Mouse (Mus musculus) forebrain, embryonic 11.5 days (tissue): ENCODE results near the gene Wfdc16. TPM values are rescaled to one million over a fixed set of nuclear protein-coding genes. Genes with fewer than 3 reads are reported as not detected.
"Not testable (repeated sequence)": the region's sequence is repeated elsewhere in the genome, so short reads cannot be mapped to it uniquely, and the experiment has no call there.

Experiments used
- ATAC-seq: fragments of 200-750 bp; cut with Nextera tagmentation; replicated peaks from 2 replicates; pipeline ENCODE4 v1.8.0; 2017; ENCODE audit warnings: moderate TSS enrichment; ENCODE audit not compliant: low FRiP score
- DNase-seq: peaks from one replicate; pipeline ENCODE4 v3.0.0-alpha.2; 2017; ENCODE audit warnings: low spot score
- H3K27ac ChIP-seq: fragments of 300-500 bp; sonication (generic); 2 replicates; pipeline ENCODE4 v1.5.1; 2014; ENCODE audit warnings: low read depth, low read length
- H3K27me3 ChIP-seq: fragments of 300-500 bp; sonication (generic); 2 replicates; pipeline ENCODE4 v1.6.1; 2014; ENCODE audit warnings: mild to moderate bottlenecking, low read length, mixed read lengths; ENCODE audit not compliant: control insufficient read depth, insufficient read depth
- H3K36me3 ChIP-seq: fragments of 300-500 bp; sonication (generic); 2 replicates; pipeline ENCODE4 v1.6.1; 2014; ENCODE audit warnings: mild to moderate bottlenecking, low read length, moderate library complexity, mixed read lengths; ENCODE audit not compliant: control insufficient read depth, insufficient read depth
- H3K4me1 ChIP-seq: fragments of 300-500 bp; sonication (generic); replicated peaks from 2 replicates; pipeline ENCODE4 v1.6.1; 2014; ENCODE audit warnings: low read length, mixed read lengths; ENCODE audit not compliant: control insufficient read depth, insufficient read depth
- H3K4me2 ChIP-seq: fragments of 300-500 bp; sonication (generic); 2 replicates; pipeline ENCODE4 v1.6.1; 2014; ENCODE audit warnings: low read depth, mild to moderate bottlenecking, low read length, moderate library complexity, mixed read lengths; ENCODE audit not compliant: severe bottlenecking
- H3K4me3 ChIP-seq: fragments of 300-500 bp; sonication (generic); 2 replicates; pipeline ENCODE4 v1.5.1; 2014; ENCODE audit warnings: low read depth, low read length
- H3K9ac ChIP-seq: fragments of 300-500 bp; sonication (generic); 2 replicates; pipeline ENCODE4 v1.6.1; 2014; ENCODE audit warnings: low read length
- H3K9me3 ChIP-seq: fragments of 300-500 bp; sonication (generic); 2 replicates; pipeline ENCODE4 v1.6.1; 2016; ENCODE audit warnings: low read length, mixed read lengths; ENCODE audit not compliant: control insufficient read depth
- WGBS: fragments of 180-500 bp; shearing (Covaris S2); extraction: QIAGEN DNeasy Blood & Tissue Kit; methylation state at CpG from one replicate; pipeline ENCODE4 v1.1.7; 2014; 5-methylcytosine and 5-hydroxymethylcytosine counted together
- polyA plus RNA-seq: library from polyadenylated mRNA; unstranded; fragments of >200 nt; fragmentation: Nextera tagmentation; extraction: Ambion mirVana; gene quantifications from 2 replicates; pipeline ENCODE4 v1.2.1, GENCODE M21; 2014

Gene Wfdc16
- polyA plus RNA-seq, 1 experiment from 2014 or later, result not detected

- Histone ChIP-seq H3K4me1 (no peaks in the 10 kb centered on the region), H3K4me3 (no peak overlapping the region), H3K9ac (no peak overlapping the region), H3K27ac (no peak overlapping the region), H3K36me3 (no peaks in the 10 kb centered on the region), H3K9me3 (no peaks in the 10 kb centered on the region), H3K27me3 (no peaks in the 10 kb centered on the region), H3K4me2 (no peak overlapping the region)
- DNase-seq (no peak), ATAC-seq (no peak)
- 93% methylated on average over 3 of the region's 3 CpGs for WGBS
Measured at GRCm38 (mm10) chr2:164615386-164615785, 23.2 kb downstream of the Wfdc16 start.

- not testable (repeated sequence) for H3K27me3 ChIP-seq, H3K4me1 ChIP-seq, DNase-seq, ATAC-seq, H3K9me3 ChIP-seq, H3K4me2 ChIP-seq, H3K4me3 ChIP-seq, H3K36me3 ChIP-seq, H3K27ac ChIP-seq, H3K9ac ChIP-seq
- 69% methylated on average over 8 of the region's 8 CpGs for WGBS
Measured at GRCm38 (mm10) chr2:164613471-164613870, 25.1 kb downstream of the Wfdc16 start, which contains the start of the genes Wfdc6b and Wfdc8. Gene Wfdc6b (plus strand): TSS chr2:164613522. Gene Wfdc8 (minus strand): TSS chr2:164613626.

- 78% methylated on average over 6 of the region's 6 CpGs for WGBS
- Histone ChIP-seq H3K36me3 (no peaks in the 10 kb centered on the region), H3K4me3 (no peak overlapping the region), H3K9me3 (no peaks in the 10 kb centered on the region), H3K4me1 (no peaks in the 10 kb centered on the region), H3K4me2 (no peak overlapping the region), H3K27me3 (no peaks in the 10 kb centered on the region), H3K27ac (no peak overlapping the region), H3K9ac (no peak overlapping the region)
- ATAC-seq, result no peak
- no peak for DNase-seq
Measured at GRCm38 (mm10) chr2:164608781-164609180, 29.8 kb downstream of the Wfdc16 start.

- Histone ChIP-seq H3K4me1 (no peaks in the 10 kb centered on the region), H3K9me3 (peaks cover 4% of the 10 kb centered on the region; the same call in 1 of the 2 replicates), H3K27ac (no peak overlapping the region), H3K4me3 (no peak overlapping the region), H3K9ac (no peak overlapping the region), H3K4me2 (no peak overlapping the region), H3K27me3 (no peaks in the 10 kb centered on the region), H3K36me3 (no peaks in the 10 kb centered on the region)
- ATAC-seq, result no peak
- 91% methylated on average over 8 of the region's 8 CpGs for WGBS
- DNase-seq, result no peak
Measured at GRCm38 (mm10) chr2:164604411-164604810, 34.2 kb downstream of the Wfdc16 start.

GRCm38 (mm10) chr2:164603482-164603881, 35.1 kb downstream of the Wfdc16 start:
- DNase-seq (no peak), ATAC-seq (no peak)
- no peaks in the 10 kb centered on the region for H3K4me1 ChIP-seq
- no peak overlapping the region for H3K9ac ChIP-seq
- H3K27ac ChIP-seq, result no peak overlapping the region
- H3K4me2 ChIP-seq, result no peak overlapping the region
- peaks cover 4% of the 10 kb centered on the region; the same call in 1 of the 2 replicates for H3K9me3 ChIP-seq
- WGBS, result 94% methylated on average over 3 of the region's 3 CpGs
- no peaks in the 10 kb centered on the region for H3K27me3 ChIP-seq
- no peak overlapping the region for H3K4me3 ChIP-seq
- no peaks in the 10 kb centered on the region for H3K36me3 ChIP-seq

GRCm38 (mm10) chr2:164600179-164600578, 38.4 kb downstream of the Wfdc16 start:
- WGBS, result 71% methylated on average over 3 of the region's 3 CpGs
- H3K9ac ChIP-seq, result no peak overlapping the region

GRCm38 (mm10) chr2:164593494-164593893, 45.1 kb downstream of the Wfdc16 start, which contains the start of gene Eppin:
Gene Eppin (minus strand): TSS chr2:164593594.
- ATAC-seq (no peak), DNase-seq (no peak)
- Histone ChIP-seq H3K4me2 (no peak within 1 kb of the TSS), H3K36me3 (no peaks in the 10 kb centered on the region), H3K9ac (no peak within 1 kb of the TSS), H3K4me1 (no peaks in the 10 kb centered on the region), H3K4me3 (no peak within 1 kb of the TSS), H3K9me3 (no peaks in the 10 kb centered on the region), H3K27ac (no peak within 1 kb of the TSS), H3K27me3 (no peaks in the 10 kb centered on the region)
- 85% methylated on average over 4 of the region's 4 CpGs for WGBS

More at GRCm38 (mm10) chr2:164600179-164600578, 38.4 kb downstream of the Wfdc16 start:
- ATAC-seq, result no peak
- Histone ChIP-seq H3K9me3 (peaks cover 4% of the 10 kb centered on the region; the same call in 1 of the 2 replicates), H3K4me2 (no peak overlapping the region), H3K4me3 (no peak overlapping the region), H3K36me3 (no peaks in the 10 kb centered on the region), H3K4me1 (no peaks in the 10 kb centered on the region), H3K27ac (no peak overlapping the region), H3K27me3 (no peaks in the 10 kb centered on the region)
- no peak for DNase-seq

GRCm38 (mm10) chr2:164592014-164592413, 46.6 kb downstream of the Wfdc16 start:
- H3K4me2 ChIP-seq, result no peak overlapping the region
- no peaks in the 10 kb centered on the region for H3K4me1 ChIP-seq
- H3K9ac ChIP-seq, result peak overlapping the region; percentile 12; the same call in 1 of the 2 replicates
- H3K27ac ChIP-seq, result no peak overlapping the region
- H3K27me3 ChIP-seq, result no peaks in the 10 kb centered on the region
- H3K4me3 ChIP-seq, result no peak overlapping the region
- DNase-seq (peak; percentile 58), ATAC-seq (0 out of 2 replicates have a peak, but pooled peaks have one; percentile 44)
- no peaks in the 10 kb centered on the region for H3K9me3 ChIP-seq
- WGBS, result 12% methylated on average over 4 of the region's 4 CpGs
- H3K36me3 ChIP-seq, result no peaks in the 10 kb centered on the region

- 65% methylated on average over 13 of the region's 13 CpGs for WGBS
- not testable (repeated sequence) for H3K4me3 ChIP-seq, H3K36me3 ChIP-seq, ATAC-seq, H3K27ac ChIP-seq, H3K9me3 ChIP-seq, H3K27me3 ChIP-seq, H3K9ac ChIP-seq, DNase-seq, H3K4me1 ChIP-seq, H3K4me2 ChIP-seq
Measured at GRCm38 (mm10) chr2:164585025-164585725, 53.4 kb downstream of the Wfdc16 start, which contains the start of gene Wfdc6a. Gene Wfdc6a (minus strand): TSS chr2:164585447.
